Mouse (Mus musculus) lung, adult 18-20 months (tissue): ENCODE measurements around the gene Limch1.
A peak's percentile ranks its signal among the peaks of the same experiment; 100 is the strongest.

ENCODE experiments used
- DNase-seq, 2 experiments: peaks; one replicate each; pipeline ENCODE4 v3.0.0; 2022; ENCODE audit warnings: mixed read lengths in 2 of 2

Limch1 gene

DNA sequence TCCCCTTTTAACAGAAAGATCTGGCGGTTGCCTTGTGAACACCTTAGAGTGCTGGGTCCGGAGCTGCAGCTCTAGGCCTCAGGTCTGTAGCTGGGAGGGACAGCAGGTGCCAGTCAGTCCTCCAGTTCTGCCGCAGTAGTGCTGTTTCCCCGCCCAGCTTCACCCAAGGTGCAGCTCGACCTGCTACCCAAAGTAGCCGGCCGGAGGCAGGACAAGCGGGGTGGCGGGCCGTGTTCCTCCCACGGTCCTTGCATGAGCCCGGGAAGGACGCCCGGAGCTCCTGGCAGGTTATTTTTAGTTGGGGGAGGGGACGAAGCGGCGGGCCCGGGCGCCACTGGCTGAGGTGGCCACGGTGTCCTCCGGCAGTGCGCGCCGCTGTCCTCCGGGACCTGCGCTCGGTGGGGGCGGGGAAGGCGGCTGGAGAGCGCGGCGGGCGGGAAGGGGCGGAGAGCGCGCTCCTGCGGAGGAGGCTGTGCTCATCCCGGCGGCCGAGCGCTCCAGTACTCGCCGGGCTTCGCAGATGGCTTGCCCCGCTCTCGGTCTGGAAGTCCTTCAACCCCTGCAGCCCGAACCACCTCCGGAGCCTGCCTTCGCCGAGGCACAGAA, at the start of gene Limch1:
Limch1 (plus strand) TSS at position 438 of the 606 bp plus-strand sequence.
- DNase-seq, result peak; percentile 79 to 83

DNA sequence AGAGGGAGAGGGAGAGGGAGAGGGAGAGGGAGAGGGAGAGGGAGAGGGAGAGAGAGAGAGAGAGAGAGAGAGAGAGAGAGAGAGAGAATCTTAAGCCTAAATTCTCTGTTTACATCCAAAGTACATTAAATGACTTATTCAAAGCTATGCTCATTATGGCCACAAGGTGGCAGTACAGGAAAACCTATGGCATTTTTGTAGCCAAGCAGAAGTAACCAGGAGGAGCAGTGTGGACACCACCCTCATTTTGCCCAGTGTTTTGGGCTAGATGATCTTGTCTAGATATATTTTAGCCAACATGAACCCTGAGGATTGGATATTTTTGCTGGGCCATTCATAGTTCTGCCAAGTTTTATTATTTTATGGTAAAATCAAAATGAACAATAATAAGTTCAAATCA, 48.5 kb upstream of the Limch1 start:
- peak in 1 of 2 experiments; percentile 49 for DNase-seq

DNA sequence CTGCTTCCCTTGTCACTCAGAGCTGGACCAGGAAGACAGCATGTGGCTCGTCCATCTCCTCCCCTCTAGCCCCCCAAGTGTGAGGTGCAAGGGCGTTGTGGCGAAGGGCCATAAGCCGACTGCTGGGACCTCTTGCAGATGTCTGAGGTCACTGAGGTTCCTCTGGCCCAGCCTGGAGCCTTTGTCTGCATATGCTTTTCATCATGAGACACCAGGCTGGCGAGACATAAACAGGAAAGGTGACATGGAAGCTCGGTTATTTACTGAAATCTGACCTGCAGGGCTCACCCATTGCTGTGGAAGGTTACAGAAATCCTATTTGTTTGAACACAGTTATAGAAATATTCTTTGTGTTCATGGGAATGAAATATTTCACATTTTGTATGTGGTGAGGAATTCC, 45.7 kb upstream of the Limch1 start:
- DNase-seq, result peak; percentile 23 to 43

DNA sequence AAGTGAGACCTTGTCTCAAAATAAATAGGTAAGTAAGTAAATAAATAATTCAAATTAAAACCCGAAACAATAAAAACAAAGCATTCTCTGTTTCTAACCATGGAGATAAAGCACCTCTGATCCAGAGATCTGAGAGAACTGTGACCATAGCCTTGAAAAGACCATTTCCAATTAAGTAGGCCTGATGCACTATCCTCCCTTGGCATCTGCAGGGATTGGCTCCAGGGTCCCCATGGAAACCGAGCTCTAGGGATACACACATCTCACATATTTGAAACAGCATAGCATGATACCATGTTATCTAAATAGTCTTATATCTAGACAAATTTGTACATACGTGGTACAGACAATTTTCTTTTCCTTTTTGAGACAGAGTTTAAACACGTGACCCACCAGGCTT, 43.7 kb upstream of the Limch1 start:
- DNase-seq, result no peak

DNA sequence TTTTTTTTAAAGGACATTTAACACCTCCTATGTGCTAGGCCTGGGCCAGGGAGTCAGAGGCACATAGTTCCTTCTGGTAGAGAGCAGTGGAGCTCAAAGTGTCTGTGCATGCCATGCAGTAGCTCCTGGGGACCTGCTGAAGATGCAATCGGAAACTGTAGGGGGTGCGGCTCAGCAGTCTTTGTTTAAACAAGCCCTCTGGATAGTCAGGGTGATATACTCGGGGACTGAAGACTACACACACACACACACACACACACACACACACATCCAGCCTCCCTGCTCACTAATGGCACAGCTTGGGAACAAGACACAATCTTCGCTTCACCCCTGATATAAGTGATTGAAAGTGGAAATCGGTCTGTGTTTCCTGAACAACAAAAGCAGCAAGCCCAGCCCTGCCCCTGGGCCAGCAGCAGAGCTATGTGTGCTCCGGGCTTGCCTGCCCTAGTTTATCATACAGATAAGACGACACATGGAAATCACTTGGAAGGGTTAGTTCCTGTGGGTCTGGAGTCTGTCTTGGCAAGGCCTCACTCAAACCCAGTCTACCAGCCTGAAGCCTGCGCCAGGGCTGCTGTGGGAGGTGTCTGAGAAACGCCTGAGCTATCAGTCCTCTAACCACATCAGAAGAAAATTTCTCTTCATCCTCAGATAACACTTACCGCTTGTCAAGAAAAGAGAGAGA, 42.2 kb upstream of the Limch1 start:
- DNase-seq, result no peak

DNA sequence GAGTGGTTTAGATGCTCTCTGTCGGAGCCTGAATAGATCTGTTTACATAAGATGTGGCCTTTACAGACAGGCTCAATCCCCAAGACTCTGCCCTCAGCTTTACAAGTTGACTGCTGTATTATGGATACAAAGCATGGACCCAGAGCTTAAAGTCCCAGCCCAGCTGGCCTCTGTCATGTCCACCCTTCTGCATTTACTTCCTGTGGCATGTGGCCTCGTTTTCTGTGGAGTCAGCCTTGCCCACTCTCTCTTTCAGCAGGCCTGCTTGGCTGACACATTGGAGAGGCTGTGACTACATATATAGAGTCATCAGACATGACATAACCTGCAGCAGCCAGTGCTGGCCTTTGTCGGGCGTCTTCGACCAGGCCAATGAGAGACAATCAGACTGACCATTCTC, 37.8 kb upstream of the Limch1 start:
- DNase-seq, result no peak

DNA sequence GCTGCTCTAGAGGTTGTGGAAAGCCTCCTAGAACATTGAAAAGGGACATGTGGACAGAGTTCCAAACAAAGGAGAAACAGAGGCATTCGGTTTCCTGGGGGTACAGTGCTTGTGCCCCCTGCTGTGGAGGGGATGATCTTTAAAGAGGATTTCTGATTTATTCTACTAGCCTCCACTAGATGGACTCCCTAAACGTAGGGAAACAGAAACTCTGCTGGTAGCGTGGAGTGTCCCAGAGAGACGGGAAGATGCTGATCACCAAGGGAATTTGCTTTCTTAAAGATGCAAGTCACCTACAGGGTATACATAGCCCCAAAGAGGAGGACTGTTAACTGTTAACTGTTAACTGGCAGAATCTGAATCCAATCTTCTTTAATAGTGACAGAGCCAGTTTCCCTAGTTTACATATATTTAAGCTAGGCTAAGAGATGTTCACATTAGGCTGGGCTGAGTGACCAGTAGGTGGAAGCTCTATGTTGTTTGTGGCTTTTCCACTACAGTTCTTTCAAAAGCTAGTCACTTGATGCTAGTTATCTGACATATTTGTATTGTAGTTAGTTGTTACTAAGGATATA, 35.1 kb upstream of the Limch1 start:
- no peak for DNase-seq

DNA sequence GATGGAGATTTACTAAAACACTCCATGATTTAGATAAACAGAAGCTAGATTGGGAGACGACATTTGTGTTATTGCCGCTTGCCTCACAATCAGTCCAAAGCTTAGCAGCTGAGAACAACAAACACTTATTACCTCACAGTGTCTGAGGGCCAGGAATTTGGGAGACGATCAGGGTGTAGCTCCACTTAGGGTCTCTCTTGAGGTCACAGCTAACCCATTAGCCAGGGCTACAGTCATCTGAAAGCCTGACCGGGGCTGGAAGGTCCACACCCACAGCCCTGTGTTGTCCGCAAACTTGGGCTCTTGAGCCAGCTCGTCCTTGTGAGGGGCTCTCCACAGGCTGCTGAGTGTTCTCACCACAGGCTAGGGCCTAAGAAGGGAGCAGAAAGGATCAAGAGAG, 32.8 kb upstream of the Limch1 start:
- DNase-seq, result peak; percentile 67 to 78

DNA sequence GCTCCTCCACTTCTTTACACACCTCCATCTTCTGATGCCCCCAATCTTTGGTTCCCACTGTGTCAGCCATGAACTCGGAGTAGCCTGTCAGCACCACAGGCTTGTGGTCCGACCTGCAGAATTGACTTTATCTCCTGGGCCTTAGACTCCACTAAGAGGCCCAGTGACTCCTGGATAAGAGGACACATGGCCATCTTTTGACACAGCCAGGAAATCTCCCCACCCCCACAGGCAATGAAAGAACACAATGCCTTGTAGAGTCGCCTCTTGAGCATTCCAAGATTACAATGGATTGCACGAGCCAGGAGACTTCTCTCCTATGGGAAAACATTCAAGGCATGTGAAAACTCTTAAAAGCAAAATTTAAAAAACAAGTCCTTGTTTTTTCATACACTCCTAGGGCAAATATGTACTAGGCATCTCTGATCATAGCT, 30.1 kb upstream of the Limch1 start:
- DNase-seq, result peak; percentile 39 to 52

DNA sequence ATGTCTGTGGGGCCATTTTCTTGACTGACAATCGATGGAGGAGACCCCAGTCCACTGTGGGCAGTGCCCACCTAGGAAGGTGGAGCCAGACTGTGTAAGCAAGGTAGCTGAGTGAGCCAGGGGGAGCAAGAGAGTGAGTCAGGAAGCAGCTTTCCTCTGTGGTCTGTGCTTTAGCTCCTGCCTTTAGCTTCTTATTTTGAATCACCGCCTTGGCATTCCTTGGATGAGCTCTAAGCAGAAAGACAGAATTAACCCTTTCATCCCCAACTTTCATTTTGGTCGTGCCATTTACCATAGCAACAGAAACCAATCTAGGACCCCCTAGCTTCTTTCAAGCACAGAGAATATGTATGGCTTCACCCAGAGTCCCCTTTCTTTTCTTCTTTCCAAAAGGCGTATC, 27.7 kb upstream of the Limch1 start:
- DNase-seq, result no peak

DNA sequence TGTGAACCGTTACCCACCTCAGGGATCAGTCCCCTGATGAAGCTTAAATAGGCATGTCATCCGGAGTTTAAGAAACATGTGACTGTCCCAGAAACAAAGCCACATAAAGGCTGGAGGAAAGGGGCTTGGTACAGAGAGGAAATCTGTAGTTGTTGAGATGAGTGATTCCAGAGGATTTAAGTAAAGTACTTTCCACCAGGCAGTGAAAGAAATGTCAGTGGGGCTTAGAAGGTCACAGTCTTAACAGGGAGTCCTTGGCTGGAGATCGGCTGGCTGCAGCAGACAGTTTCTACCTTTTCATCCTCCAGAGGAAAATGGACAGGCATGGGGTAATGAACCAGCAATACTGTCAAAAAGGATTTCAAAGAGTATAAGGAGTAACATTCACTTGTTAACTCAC, 27.2 kb upstream of the Limch1 start:
- DNase-seq, result no peak

DNA sequence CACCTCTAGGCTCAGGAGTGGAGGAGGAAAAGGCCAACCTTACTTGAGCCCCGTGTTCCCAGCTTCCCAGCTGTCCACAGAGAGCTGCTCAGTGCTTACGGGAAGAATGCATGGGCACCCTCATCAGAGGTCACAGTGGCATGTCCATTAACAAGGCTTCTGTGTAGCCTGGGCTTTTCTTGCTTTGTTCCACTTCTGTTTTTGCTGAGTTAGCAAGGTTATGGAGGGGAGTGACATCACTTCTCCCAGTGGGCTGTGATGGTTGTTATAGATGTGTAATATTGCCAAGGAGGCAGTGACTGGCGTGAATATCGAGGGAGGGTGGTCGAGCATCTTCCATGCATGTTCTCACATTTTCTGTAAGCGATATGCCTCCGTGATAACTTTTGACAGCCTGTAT, 26.7 kb upstream of the Limch1 start:
- no peak for DNase-seq

DNA sequence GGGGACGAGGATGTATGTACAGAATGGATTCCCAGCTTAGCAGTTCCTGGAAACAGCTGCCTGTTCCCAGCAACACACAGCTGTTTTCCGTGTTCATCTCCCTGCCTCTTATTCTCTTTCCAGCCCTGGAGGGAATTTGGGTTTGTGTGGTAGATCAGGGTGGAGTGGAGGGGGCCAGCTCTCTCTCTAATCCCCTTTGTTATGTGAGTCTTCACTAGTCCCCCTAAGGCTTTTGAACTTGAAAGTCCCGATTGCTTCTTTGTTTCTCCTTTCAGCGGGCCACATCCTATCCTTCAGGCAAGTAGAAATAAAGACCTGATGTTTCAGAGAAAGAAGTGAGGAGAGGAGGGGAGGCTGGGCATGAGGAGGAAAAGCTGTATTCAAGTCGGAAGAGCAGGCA, 24.7 kb upstream of the Limch1 start:
- no peak for DNase-seq

DNA sequence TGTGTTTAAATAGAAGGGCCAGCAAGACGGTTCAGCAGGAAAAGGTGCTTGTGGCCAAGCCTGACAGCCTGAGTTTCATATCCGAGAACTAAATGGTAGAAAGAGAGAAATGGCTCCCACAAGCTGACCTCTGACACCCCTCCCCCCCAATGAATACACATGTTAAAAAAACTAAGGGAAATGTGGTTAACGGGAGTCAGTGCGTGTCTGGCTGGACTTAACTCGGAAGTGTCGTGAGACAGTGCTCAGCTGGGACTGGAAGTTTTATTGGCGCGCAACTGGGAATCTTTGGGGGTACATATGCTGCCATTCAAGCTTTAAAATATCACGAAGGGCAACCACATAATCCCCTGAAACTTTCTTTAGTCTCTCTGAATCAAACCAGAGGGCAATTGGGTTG, 23.0 kb upstream of the Limch1 start:
- no peak for DNase-seq

DNA sequence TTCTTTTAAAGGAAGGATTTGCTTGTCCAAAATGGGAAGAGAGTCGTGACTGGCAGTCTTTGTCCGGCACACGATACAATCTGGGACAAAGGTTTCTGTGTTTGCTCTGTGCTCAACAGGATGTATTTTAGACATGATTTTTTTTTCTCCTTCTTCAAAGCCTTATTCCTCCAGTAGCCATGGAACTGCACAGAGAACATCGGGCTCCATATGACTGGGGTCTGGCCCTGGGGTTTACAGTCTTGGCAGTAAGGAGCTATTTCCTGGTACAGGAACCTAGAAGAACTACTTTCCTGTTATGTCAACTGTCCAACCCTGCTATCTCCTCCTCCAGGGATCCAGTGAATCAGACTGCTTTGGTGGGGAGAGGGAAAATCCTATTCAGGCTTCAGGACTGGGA, 22.6 kb upstream of the Limch1 start:
- no peak for DNase-seq

DNA sequence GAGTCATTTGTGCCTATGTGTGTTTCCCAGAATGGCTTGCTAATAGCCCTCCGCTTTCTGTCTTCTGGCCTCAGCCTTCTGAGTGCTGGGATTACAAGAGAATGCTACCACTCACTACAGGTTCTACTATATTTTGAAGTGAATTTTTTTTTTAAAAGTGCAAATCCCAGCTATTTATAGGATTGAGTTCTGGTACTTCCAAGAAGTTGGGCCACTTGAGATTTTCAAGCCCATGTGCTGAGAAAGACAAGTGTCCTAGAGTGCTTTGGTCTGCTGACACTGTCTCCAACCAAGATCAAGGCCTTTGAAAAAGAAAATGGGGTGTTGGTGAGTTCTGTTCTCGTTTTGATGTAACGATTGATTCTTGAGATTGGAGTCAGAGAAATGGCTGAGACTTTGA, 22.0 kb upstream of the Limch1 start:
- DNase-seq, result no peak

DNA sequence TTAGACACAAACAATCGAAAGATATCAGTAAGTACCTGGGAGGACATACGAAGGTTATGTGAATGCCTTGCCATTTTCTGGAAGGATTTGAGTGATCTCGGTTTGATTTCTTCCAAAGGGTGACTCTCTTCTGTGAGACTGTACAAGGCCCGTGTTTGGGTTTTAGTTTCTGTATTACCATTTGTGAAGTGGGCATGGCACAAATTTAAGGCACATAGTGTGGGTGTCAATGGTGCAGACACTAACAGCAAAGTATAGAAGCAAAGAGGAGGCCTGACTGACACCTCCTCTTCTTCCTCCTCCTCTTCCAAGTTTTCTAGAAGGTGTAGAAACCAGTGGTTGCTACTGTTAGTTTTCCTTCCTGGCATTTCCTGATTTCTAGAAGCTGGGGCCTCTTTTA, 16.3 kb upstream of the Limch1 start:
- DNase-seq, result no peak

DNA sequence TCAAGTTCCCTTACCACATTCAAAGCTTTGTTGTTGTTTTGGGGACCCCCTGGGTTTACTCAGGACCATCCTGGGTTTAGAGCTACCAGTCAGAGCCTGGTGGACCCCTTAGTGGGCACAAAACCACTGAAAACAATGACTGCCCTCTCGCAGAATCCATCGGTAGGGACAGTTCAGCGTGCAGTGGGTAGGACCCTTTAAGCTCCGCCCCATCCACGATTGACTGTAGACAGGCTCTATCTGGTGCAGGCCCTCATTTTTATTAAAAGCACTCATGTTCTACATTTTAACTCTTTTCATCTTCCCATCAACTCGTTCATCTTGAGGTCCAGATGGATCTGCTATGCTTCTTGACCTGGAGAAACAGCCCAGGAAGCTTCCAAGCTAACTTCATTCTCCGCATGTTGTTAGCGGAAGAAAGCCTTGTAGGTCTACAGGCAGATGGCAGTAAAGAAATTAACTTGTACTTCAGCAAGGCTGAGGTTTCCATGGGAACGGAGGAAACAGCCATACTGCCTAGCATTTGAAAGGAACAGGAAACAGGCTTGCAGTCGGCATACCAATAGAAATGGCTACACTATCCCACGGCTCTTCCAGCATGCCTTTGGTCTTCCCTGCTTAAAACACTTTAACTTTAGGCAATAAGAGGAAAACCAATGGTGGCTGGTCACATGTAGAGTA, 14.9 kb upstream of the Limch1 start:
- no peak for DNase-seq

DNA sequence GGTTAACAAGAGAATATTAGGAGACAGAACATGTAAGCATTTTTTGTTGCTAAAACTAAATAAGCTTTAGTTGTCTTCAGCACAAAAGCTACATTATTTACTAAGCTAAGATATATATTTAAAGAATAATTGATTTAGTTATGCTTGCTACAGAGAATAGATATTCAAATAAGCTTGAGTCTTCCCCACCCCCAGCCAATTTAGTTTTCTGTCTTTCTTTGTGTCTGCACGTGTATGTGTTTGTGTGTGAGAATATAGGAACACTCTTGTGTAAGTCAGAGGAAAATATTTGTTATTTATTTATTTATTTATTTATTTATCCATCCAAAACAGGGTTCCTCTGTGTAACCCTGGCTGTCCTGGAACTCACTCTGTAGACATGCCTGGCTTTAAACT, 14.3 kb upstream of the Limch1 start:
- no peak for DNase-seq

DNA sequence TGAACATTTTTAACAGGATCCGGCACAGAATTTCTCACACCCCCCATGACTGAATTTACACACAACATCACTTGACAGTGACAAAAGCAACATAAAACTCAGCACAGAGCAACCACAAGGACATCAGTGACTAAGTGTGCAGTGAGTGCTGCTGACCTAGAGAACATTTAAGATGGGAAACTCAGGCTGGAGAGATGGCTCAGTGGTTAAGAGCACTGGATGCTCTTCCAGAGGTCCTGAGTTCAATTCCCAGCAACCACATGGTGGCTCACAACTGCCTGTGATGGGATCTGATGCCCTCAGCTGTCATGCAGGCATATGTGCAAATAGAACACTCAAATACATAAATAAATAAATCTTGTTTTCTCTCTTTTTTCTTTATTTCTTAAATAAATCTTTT, 12.1 kb upstream of the Limch1 start:
- DNase-seq, result no peak

DNA sequence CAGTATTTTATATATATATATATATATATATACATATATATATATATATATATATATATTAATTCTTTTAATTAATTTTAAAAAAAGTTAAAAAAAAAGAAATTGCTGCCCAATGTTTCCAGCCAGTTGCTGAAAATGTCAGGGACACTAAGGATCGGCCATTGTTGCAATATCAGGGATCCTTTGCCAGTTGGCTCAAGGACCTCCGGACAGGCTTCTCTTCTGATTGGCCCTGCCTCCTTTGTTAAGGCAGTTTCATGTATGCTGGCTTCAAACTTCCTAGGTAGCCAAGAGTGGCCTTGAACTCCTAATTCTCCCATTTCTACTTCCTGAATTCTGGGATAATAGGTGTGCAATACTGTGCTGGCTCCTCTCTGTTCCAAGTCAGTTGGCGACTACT, 6.3 kb upstream of the Limch1 start:
- no peak for DNase-seq

DNA sequence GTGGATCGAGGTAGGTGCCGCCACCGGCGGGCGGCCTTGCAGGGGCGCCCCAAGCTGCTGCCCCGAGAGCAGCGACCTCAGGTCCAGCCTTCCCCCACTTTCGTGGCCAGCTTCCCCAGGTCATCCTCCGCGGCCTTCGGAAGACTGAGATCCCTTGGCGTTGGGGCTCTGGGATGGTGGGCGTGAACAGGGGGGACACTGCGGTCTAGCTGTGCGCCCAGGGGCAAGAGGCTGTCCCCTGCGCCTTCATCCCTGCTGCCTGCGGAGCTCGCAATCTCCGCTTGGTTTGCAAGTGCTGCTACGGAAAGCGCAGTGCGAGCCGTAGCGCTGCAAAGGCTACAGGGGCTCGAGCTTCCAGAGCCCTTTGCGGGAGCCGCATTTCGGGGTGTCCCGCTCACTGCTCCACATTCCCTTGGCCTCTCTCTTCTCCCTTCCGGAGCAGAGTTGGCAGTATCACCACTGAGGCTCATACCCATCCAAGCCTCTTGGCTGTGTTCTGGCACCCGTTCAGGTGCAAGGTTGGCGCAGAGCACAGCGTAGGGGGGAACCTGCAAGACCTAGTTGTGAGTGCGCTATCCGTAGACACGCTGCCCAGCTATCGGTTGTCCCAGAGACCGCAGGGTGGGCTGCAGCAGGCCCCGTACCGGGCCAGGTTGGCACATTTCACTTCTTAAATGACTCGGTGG, 512 bp downstream of the Limch1 start:
- peak; percentile 28 to 46 for DNase-seq

DNA sequence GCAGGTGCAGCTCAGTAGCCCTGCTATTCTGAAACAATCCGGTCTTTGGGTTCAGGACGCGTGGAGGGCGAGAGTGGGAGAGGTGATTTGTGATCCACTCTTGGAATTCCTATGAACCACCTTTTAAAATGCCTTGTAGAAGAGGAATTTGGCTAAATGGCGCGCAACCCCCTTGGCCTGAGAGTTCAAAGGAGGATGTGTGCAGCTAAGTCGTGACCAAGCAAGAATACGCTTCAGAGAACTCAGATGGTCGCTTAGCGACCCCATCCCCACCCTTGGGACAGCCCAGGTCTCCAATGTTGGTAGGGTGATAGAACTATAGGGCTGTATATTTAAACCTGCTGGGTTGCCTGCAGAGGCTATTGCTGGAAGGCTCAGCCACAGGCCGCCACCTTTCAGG, 1.1 kb downstream of the Limch1 start:
- no peak for DNase-seq
